Mouse (Mus musculus): ENCODE measurements around the gene Boc. TPM values are rescaled to one million over a fixed set of nuclear protein-coding genes. Genes with fewer than 3 reads are reported as not detected.
"Not testable (repeated sequence)": the region's sequence is repeated elsewhere in the genome, so short reads cannot be mapped to it uniquely, and the experiment has no call there.

Boc gene
- polyA plus RNA-seq, 1 experiment, result not detected

DNA sequence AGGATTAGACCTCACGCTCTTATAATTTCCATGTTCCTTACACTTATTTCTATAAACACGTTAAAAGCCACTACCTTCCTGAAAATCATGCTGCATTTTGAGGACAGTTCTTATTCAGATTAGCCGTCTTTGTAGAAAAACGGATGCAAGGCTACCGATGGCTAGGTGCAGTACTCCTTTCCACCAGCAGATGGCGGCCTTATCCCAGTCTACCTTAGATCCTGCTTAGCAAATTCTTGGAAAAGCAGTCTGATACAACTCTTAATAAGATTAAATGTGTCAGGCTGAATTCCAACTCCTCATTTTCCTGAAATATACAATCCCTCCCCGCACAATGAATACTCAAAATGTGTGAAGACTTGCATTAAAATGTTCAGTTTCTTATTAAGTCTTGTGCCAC lies 74.6 kb downstream of the Boc start:
- no peak overlapping the region for H3K4me3 ChIP-seq (replicated peaks)
- H3K27me3 ChIP-seq (replicated peaks), result peaks cover 42% of the 10 kb centered on the region
- H3K9me3 ChIP-seq, result no peaks in the 10 kb centered on the region
- no peaks in the 10 kb centered on the region for H3K36me3 ChIP-seq (replicated peaks; ENCODE audit: low read length)
- TF ChIP-seq FLI1 (IDR thresholded peaks at IDR 0.05; ENCODE audit: low read length) (no peak), GATA1 (IDR thresholded peaks at IDR 0.05; ENCODE audit: borderline replicate concordance, low read length) (no peak)
- no peaks in the 10 kb centered on the region for H3K4me1 ChIP-seq

DNA sequence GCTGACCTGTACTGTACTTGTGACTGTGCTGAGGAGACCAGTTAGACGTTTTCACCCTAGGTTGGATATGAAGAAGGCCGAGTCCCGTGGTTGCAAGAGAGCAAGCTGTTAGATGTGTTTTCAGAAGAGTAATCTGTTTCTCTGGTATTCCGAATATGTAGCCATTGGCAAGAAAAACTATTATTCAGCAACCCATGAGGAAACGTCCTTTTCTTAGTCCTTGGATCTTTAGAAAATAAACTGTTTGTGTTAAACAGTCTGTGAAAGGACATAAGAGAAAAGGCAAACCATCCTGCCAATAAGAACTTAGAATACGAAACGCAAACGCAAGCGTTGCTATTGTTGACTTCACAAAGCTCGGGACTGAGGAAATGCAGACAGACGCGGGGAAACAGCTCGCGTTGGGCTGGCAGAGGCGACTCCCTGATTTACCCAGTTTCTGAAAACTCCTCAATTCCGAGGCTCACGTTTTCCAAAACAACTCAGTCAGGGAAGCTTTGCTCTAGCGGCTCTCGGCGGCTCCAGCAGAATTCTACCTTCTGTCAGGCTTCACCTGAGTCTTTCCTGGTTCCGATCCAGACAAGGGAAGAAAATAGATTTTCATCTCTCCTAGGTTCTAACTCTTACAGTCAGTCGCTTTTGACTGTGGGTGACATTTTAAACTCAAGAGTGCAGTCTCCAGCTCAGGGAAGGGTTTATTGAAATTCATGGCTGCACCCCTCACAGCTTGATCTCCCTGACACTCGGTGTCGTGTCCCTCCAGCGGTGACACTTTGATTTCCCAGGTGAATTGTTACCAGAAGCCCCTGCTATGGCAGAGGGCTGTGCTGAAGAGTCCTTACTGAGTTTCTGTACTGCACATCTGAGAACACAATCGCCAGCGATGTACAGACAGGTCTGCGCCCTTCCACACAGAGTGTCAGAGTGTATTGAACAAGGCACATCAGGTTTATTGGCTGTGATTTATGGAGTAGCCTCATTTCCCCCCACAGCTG lies 76.8 kb downstream of the Boc start:
- TF ChIP-seq FLI1 (IDR thresholded peaks at IDR 0.05; ENCODE audit: low read length), result no peak
- Histone ChIP-seq H3K4me3 (replicated peaks) (no peak overlapping the region), H3K36me3 (replicated peaks; ENCODE audit: low read length) (no peaks in the 10 kb centered on the region), H3K4me1 (no peaks in the 10 kb centered on the region), H3K9me3 (no peaks in the 10 kb centered on the region), H3K27me3 (replicated peaks) (peaks cover 35% of the 10 kb centered on the region)

- Histone ChIP-seq H3K4me1 (no peaks in the 10 kb centered on the region), H3K4me3 (replicated peaks) (no peak overlapping the region), H3K27me3 (replicated peaks) (peaks cover 31% of the 10 kb centered on the region), H3K9me3 (no peaks in the 10 kb centered on the region), H3K36me3 (replicated peaks; ENCODE audit: low read length) (no peaks in the 10 kb centered on the region)
- TF ChIP-seq FLI1 (IDR thresholded peaks at IDR 0.05; ENCODE audit: low read length), result no peak
- TF ChIP-seq GATA1 (IDR thresholded peaks at IDR 0.05; ENCODE audit: borderline replicate concordance, low read length), result no peak
These were observed 78.1 kb downstream of the Boc start for GRCm38 (mm10) chr16:44480616-44481015.

GRCm38 (mm10) chr16:44479852-44480251 lies 78.8 kb downstream of the Boc start:
- no peak overlapping the region for H3K4me3 ChIP-seq (replicated peaks)
- peaks cover 29% of the 10 kb centered on the region for H3K27me3 ChIP-seq (replicated peaks)
- TF ChIP-seq FLI1 (IDR thresholded peaks at IDR 0.05; ENCODE audit: low read length) (no peak), GATA1 (IDR thresholded peaks at IDR 0.05; ENCODE audit: borderline replicate concordance, low read length) (no peak)
- no peaks in the 10 kb centered on the region for H3K4me1 ChIP-seq
- H3K36me3 ChIP-seq (replicated peaks; ENCODE audit: low read length), result no peaks in the 10 kb centered on the region
- no peaks in the 10 kb centered on the region for H3K9me3 ChIP-seq

DNA sequence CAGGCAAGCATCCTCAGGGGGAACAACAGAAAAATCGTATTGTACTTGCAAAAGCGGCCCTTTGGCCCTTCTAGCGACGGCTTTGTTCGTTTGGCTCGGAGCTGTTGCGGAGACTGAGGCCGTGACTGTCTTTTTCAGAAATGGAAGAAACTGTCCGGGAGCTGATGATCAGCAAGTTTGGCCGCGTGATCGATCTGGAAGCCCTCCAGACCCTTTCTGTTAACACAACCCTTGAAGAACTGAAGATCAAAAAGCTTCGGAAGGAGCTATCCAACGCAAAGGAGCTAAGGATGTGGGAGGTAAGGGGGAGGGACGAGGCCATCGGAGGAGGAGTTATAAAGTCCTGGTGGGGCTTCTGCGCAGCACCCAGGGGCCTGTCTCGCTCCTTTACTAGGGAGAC lies 79.9 kb downstream of the Boc start:
- Histone ChIP-seq H3K4me3 (replicated peaks) (no peak overlapping the region), H3K27me3 (replicated peaks) (peaks cover 29% of the 10 kb centered on the region), H3K9me3 (no peaks in the 10 kb centered on the region), H3K36me3 (replicated peaks; ENCODE audit: low read length) (no peaks in the 10 kb centered on the region), H3K4me1 (no peaks in the 10 kb centered on the region)
- TF ChIP-seq GATA1 (IDR thresholded peaks at IDR 0.05; ENCODE audit: borderline replicate concordance, low read length), result no peak
- no peak for TF ChIP-seq FLI1 (IDR thresholded peaks at IDR 0.05; ENCODE audit: low read length)

DNA sequence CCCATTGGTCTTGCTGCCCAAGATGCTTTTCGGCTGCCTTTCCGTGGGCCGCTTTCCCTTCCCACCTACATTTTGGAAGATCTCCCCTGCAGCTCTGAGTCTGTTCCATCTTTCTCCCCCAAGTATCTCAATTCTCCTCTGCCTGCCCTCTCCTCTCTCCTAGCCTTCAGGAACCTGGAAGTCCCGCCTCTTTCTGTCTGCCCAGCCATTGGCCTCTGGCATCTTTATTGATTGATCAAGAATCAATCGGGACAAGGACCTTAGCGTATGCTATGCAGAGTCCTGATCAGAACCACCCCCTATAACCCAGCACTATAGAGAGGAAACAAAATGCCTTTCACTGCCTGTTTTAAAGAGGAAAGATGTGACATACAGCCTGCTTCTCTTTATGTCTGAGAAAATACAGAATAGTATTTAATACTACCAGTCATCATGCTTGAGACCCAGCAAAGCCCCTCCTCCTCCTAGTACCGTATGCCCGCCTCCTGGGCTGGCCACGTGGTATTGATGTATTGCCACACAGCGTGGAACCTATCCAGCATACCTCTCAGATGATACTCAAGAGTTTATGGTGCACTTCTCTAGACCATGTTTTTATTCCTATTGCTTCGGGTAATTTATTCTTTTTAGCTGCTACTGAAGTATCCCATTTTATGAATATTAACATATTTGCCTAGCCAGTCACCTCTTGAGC lies 82.9 kb downstream of the Boc start:
- no peak for TF ChIP-seq FLI1 (IDR thresholded peaks at IDR 0.05; ENCODE audit: low read length)
- no peak for TF ChIP-seq GATA1 (IDR thresholded peaks at IDR 0.05; ENCODE audit: borderline replicate concordance, low read length)
- no peaks in the 10 kb centered on the region for H3K4me1 ChIP-seq
- H3K4me3 ChIP-seq (replicated peaks), result no peak overlapping the region
- no peaks in the 10 kb centered on the region for H3K36me3 ChIP-seq (replicated peaks; ENCODE audit: low read length)
- H3K27me3 ChIP-seq (replicated peaks), result peaks cover 13% of the 10 kb centered on the region
- no peaks in the 10 kb centered on the region for H3K9me3 ChIP-seq

DNA sequence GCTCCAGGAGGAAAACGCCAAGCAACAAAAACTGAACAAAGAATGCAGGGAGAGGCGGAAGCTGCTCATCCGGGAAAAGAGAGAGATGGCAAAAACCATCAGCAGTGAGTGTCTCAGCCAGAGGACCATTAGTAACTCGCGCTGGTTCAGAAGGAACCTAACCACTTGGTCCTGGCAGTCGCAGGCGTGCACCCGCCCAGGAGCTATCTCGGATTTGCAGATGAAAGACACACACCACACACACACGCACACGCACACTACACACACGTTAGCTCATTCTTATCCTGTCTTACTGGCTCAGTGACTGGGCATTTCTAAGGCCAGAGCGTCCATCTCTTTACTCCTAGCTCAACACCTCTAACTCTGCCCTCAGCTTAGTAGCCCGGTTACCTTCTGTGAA lies 83.4 kb downstream of the Boc start:
- no peaks in the 10 kb centered on the region for H3K4me1 ChIP-seq
- H3K27me3 ChIP-seq (replicated peaks), result peaks cover 11% of the 10 kb centered on the region
- no peak overlapping the region for H3K4me3 ChIP-seq (replicated peaks)
- no peaks in the 10 kb centered on the region for H3K36me3 ChIP-seq (replicated peaks; ENCODE audit: low read length)
- H3K9me3 ChIP-seq, result no peaks in the 10 kb centered on the region
- TF ChIP-seq GATA1 (IDR thresholded peaks at IDR 0.05; ENCODE audit: borderline replicate concordance, low read length) (no peak), FLI1 (IDR thresholded peaks at IDR 0.05; ENCODE audit: low read length) (no peak)

DNA sequence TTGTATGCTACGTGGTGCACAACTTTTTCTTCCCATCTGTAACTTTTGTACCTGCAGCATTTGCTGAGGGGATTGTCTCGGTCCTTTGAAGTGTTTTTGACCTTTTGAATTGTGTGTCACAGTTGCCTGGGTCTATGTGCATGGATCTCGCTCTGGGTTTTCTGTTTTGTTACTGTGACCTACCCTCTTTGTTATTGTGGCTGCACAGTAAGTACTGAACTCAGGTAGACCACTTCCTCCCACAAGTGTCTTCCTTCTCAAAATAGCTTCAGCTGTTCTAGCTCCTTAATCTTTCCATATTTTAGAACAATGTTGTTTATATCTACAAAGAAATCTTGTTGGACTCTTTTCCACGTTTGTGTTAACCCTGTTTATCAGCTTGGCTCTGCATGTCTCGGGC lies 97.8 kb downstream of the Boc start:
- H3K9me3 ChIP-seq, result no peaks in the 10 kb centered on the region
- TF ChIP-seq GATA1 (IDR thresholded peaks at IDR 0.05; ENCODE audit: borderline replicate concordance, low read length), result no peak
- TF ChIP-seq FLI1 (IDR thresholded peaks at IDR 0.05; ENCODE audit: low read length), result no peak
- H3K4me3 ChIP-seq (replicated peaks), result no peak overlapping the region
- H3K27me3 ChIP-seq (replicated peaks), result no peaks in the 10 kb centered on the region
- no peaks in the 10 kb centered on the region for H3K4me1 ChIP-seq
- no peaks in the 10 kb centered on the region for H3K36me3 ChIP-seq (replicated peaks; ENCODE audit: low read length)

- H3K36me3 ChIP-seq (replicated peaks; ENCODE audit: low read length), result no peaks in the 10 kb centered on the region
- TF ChIP-seq FLI1 (IDR thresholded peaks at IDR 0.05; ENCODE audit: low read length) (no peak), GATA1 (IDR thresholded peaks at IDR 0.05; ENCODE audit: borderline replicate concordance, low read length) (no peak)
- no peak overlapping the region for H3K4me3 ChIP-seq (replicated peaks)
- H3K27me3 ChIP-seq (replicated peaks), result no peaks in the 10 kb centered on the region
- H3K9me3 ChIP-seq, result no peaks in the 10 kb centered on the region
- no peaks in the 10 kb centered on the region for H3K4me1 ChIP-seq
These were observed 99.9 kb downstream of the Boc start for GRCm38 (mm10) chr16:44458826-44459225.

GRCm38 (mm10) chr16:44457858-44458257 lies 100.8 kb downstream of the Boc start:
- TF ChIP-seq GATA1 (IDR thresholded peaks at IDR 0.05; ENCODE audit: borderline replicate concordance, low read length), result no peak
- no peak for TF ChIP-seq FLI1 (IDR thresholded peaks at IDR 0.05; ENCODE audit: low read length)
- H3K4me1 ChIP-seq, result no peaks in the 10 kb centered on the region
- no peak overlapping the region for H3K4me3 ChIP-seq (replicated peaks)
- H3K27me3 ChIP-seq (replicated peaks), result no peaks in the 10 kb centered on the region
- H3K9me3 ChIP-seq, result 0 out of 2 replicates have a peak, but pooled peaks cover 2% of the 10 kb centered on the region
- H3K36me3 ChIP-seq (replicated peaks; ENCODE audit: low read length), result no peaks in the 10 kb centered on the region

- H3K4me3 ChIP-seq (replicated peaks); H3K9me3 ChIP-seq; H3K4me1 ChIP-seq; H3K27me3 ChIP-seq (replicated peaks); H3K36me3 ChIP-seq (replicated peaks; ENCODE audit: low read length): not testable (repeated sequence)
These were observed 116.8 kb downstream of the Boc start for GRCm38 (mm10) chr16:44441913-44442312.
